Mouse (Mus musculus) cerebral cortex, adult 2 months (tissue): ENCODE measurements around the gene Hoxa10.

ENCODE experiments used
- WGBS: fragments of 180-500 bp; shearing (Covaris S2); methylation state at CpG from one replicate; pipeline ENCODE4 v1.1.7; 2018; 5-methylcytosine and 5-hydroxymethylcytosine counted together

Gene Hoxa10

GRCm38 (mm10) chr6:52183311-52184080 is 57.2 kb downstream of the Hoxa10 start:
- 10% methylated on average over 10 of the region's 10 CpGs for WGBS

DNA sequence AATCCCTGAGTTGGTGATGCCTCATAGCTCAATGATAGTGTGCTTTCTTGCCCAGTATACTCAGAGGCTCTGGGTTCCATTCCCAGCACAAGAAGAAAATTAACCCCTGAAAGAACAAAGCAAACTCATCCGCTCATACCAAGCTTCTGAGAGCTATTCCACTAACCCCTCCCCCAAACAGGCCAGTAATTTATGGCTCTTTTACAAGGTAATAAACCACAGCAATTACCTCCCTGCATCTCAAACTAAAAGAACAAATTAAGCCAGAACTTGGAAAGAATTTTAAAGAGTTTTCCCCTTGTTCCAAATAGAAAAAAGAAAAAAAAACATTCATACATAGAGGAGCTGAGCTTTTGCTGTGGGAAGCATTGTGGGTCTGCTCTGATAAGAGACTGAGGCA is 57.9 kb downstream of the Hoxa10 start:
- 38% methylated on average over 1 of the region's 1 CpGs for WGBS

DNA sequence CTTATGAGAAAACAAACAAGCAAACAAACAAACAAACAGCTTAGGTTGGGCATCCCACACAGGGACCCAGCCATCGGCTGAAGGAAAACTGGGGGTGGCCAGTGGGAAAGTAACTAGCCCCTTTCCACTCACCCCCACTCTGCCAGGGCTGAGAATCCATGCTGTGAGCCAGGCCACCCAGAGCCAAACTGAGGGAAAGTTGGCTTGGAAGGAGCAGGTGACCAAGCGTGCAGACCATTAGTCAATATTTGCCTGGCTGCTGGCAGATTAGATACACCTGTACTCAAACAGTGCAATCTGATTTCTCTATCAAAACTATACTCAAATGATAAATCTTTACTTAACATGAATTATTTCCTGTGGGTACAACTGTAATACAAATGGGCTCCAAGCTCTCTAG is 58.6 kb downstream of the Hoxa10 start:
- 24% methylated on average over 2 of the region's 2 CpGs for WGBS
